Mouse (Mus musculus) thymus, adult 2 months (tissue): ENCODE results near the gene Swap70.

ENCODE experiments used
- CTCF ChIP-seq: fragments of 200-500 bp; IDR thresholded peaks from 2 replicates; pipeline ENCODE4 v1.5.1; 2012; ENCODE audit warnings: mild to moderate bottlenecking, control low read depth, low read length, moderate library complexity, borderline replicate concordance; ENCODE audit not compliant: control insufficient read depth, poor library complexity, insufficient read depth; ENCODE audit errors: extremely low read depth
- POLR2A ChIP-seq: fragments of 200-500 bp; IDR thresholded peaks from 2 replicates; pipeline ENCODE4 v1.6.1; 2012; ENCODE audit warnings: mild to moderate bottlenecking, low read length, control low read depth, moderate library complexity; ENCODE audit not compliant: control insufficient read depth, poor library complexity, insufficient read depth; ENCODE audit errors: extremely low read depth

DNA sequence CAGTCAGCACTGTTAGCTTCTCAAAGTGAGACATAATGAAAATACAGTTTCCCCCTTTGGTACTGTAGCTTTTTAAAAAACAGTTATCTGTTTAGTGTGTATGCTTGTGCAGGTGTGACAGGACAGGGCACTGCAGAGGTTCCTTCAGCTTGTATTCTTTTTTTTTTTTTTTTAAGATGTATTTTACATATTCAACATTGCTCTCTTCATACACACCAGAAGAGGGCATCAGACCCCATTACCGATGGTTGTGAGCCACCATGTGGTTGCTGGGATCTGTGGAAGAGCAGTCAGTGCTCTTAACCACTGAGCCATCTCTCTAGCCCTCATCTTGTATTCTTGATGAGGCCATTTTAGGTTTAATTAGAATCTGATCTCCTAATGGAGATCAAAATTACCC is 103.3 kb downstream of the Swap70 start:
- TF ChIP-seq CTCF (no peak), POLR2A (no peak)
